Mouse (Mus musculus) limb, embryonic 14.5 days (tissue): ENCODE results near the gene Gpr137. TPM values are rescaled to one million over a fixed set of nuclear protein-coding genes. Genes with fewer than 3 reads are reported as not detected.

Source experiments
- ATAC-seq: fragments of 200-750 bp; cut with Nextera tagmentation; 2 replicates; pipeline ENCODE4 v1.8.0; 2017; ENCODE audit warnings: low read depth, moderate number of reproducible peaks, moderate TSS enrichment; ENCODE audit not compliant: low FRiP score
- DNase-seq: peaks from one replicate; pipeline ENCODE4 v3.0.0-alpha.2; 2015; ENCODE audit warnings: low spot score
- H3K27ac ChIP-seq: fragments of 300-500 bp; sonication (generic); replicated peaks from 2 replicates; pipeline ENCODE4 v1.5.1; 2014; ENCODE audit warnings: low read depth, mild to moderate bottlenecking, low read length, moderate library complexity, mixed read lengths
- H3K27me3 ChIP-seq: fragments of 300-500 bp; sonication (generic); 2 replicates; pipeline ENCODE4 v1.6.1; 2014; ENCODE audit warnings: low read length, mixed read lengths; ENCODE audit not compliant: control insufficient read depth, insufficient read depth
- H3K36me3 ChIP-seq: fragments of 300-500 bp; sonication (generic); 2 replicates; pipeline ENCODE4 v1.6.1; 2014; ENCODE audit warnings: mild to moderate bottlenecking, low read length, moderate library complexity, mixed read lengths; ENCODE audit not compliant: control insufficient read depth, insufficient read depth
- H3K4me1 ChIP-seq: fragments of 300-500 bp; sonication (generic); 2 replicates; pipeline ENCODE4 v1.6.1; 2014; ENCODE audit warnings: antibody characterized with exemption, low read length, mixed read lengths; ENCODE audit not compliant: control insufficient read depth, insufficient read depth
- H3K4me2 ChIP-seq: fragments of 300-500 bp; sonication (generic); replicated peaks from 2 replicates; pipeline ENCODE4 v1.6.1; 2014; ENCODE audit warnings: low read depth, mild to moderate bottlenecking, low read length, moderate library complexity; ENCODE audit not compliant: severe bottlenecking
- H3K4me3 ChIP-seq: fragments of 300-500 bp; sonication (generic); replicated peaks from 2 replicates; pipeline ENCODE4 v1.5.1; 2014; ENCODE audit warnings: low read length
- H3K9ac ChIP-seq: fragments of 300-500 bp; sonication (generic); 2 replicates; pipeline ENCODE4 v1.6.1; 2014; ENCODE audit warnings: mild to moderate bottlenecking, low read depth, low read length, moderate library complexity; ENCODE audit not compliant: severe bottlenecking
- H3K9me3 ChIP-seq: fragments of 300-500 bp; sonication (generic); 2 replicates; pipeline ENCODE4 v1.6.1; 2016; ENCODE audit warnings: low read length; ENCODE audit not compliant: control insufficient read depth
- POLR2A ChIP-seq: fragments of 200-500 bp; IDR thresholded peaks from 2 replicates; pipeline ENCODE4 v1.8.0; 2012; ENCODE audit warnings: inconsistent platforms, mild to moderate bottlenecking, moderate library complexity, borderline replicate concordance; ENCODE audit not compliant: insufficient read depth, insufficient read length; ENCODE audit errors: extremely low read depth
- WGBS: fragments of 180-500 bp; shearing (Covaris S2); extraction: QIAGEN DNeasy Blood & Tissue Kit; methylation state at CpG from one replicate; pipeline ENCODE4 v1.1.7; 2014; 5-methylcytosine and 5-hydroxymethylcytosine counted together
- microRNA-seq: library from miRNA; unstranded; fragments of <30 nt; microRNA quantifications from one replicate; pipeline ENCODE4, GENCODE M21; 2016
- polyA plus RNA-seq, 2 experiments: library from polyadenylated mRNA; depleted of rRNA in 1 of 2; stranded (reverse) in 1 of 2; unstranded in 1 of 2; fragments of >200 nt; fragmentation: Nextera tagmentation in 1 of 2; extraction: Ambion mirVana in 1 of 2; gene quantifications; 2 replicates each; pipeline versions ENCODE4 v1.2.1 to v1.2.3; 2012 to 2014

Gene Gpr137
- polyA plus RNA-seq, 2 experiments = 28.5 to 56.8 TPM

DNA sequence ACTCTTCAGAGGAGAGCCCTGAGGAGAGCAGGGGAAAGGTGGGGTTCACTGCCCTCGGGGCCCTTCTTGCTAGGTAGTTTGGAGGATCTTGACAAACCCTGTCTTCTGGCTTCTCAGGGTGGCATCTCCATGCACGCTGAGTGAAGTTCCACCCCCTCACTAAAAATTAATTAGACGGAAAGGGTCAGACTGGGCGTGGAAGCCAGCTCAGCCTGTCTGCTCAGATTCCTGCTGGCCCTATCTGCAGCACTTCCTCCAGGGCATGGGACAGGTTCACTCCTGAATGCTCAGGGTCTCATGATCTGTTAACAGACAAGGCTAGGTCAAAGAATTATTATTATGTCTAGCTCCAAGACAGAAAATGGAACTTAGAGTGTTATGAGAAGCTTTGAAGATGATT is 49.8 kb downstream of the Gpr137 start:
- WGBS = 56% methylated on average over 4 of the region's 4 CpGs
- H3K27me3 ChIP-seq = no peaks in the 10 kb centered on the region
- H3K4me3 ChIP-seq = no peak overlapping the region

More for the DNA sequence above, 49.8 kb downstream of the Gpr137 start:
- no peak overlapping the region for H3K4me2 ChIP-seq
- no peak for ATAC-seq
- no peak for TF ChIP-seq POLR2A
- H3K4me1 ChIP-seq = no peaks in the 10 kb centered on the region
- H3K9ac ChIP-seq = no peak overlapping the region
- no peaks in the 10 kb centered on the region for H3K36me3 ChIP-seq
- no peak overlapping the region for H3K27ac ChIP-seq
- no peak for DNase-seq
- no peaks in the 10 kb centered on the region for H3K9me3 ChIP-seq

Small RNA genes lying within 50 kb of the gene (microRNA-seq; reads per million reads assigned to microRNA genes)
- 1.1 reads per million for gene Mir6990

Other genes starting within 250 kb of the Gpr137 start
- gene Rps6ka4, start 101.8 kb downstream of the Gpr137 start, polyA plus RNA-seq (2012; rRNA removed) = 19.4 and 22.9 TPM in 2 replicates
- gene Rps6ka4, start 101.8 kb downstream of the Gpr137 start, polyA plus RNA-seq (2014; fragmentation: Nextera tagmentation; extraction: Ambion mirVana) = 25.2 and 27.4 TPM in 2 replicates
- 1.8 and 2.2 TPM in 2 replicates for gene Ccdc88b, start 84.3 kb downstream of the Gpr137 start, polyA plus RNA-seq (2012; rRNA removed)
- gene Ccdc88b, start 84.3 kb downstream of the Gpr137 start, polyA plus RNA-seq (2014; fragmentation: Nextera tagmentation; extraction: Ambion mirVana) = 0.69 and 0.75 TPM in 2 replicates
- 163 and 164 TPM in 2 replicates for gene Trmt112, start 32.8 kb downstream of the Gpr137 start, polyA plus RNA-seq (2012; rRNA removed)
- gene Trmt112, start 32.8 kb downstream of the Gpr137 start, polyA plus RNA-seq (2014; fragmentation: Nextera tagmentation; extraction: Ambion mirVana) = 163 and 167 TPM in 2 replicates
- 145 and 173 TPM in 2 replicates for gene Prdx5, start 32.4 kb downstream of the Gpr137 start, polyA plus RNA-seq (2012; rRNA removed)
- 245 and 269 TPM in 2 replicates for gene Prdx5, start 32.4 kb downstream of the Gpr137 start, polyA plus RNA-seq (2014; fragmentation: Nextera tagmentation; extraction: Ambion mirVana)
- 20.3 and 25.5 TPM in 2 replicates for gene Esrra, start 20.7 kb downstream of the Gpr137 start, polyA plus RNA-seq (2012; rRNA removed)
- 3.4 and 5.1 TPM in 2 replicates for gene Esrra, start 20.7 kb downstream of the Gpr137 start, polyA plus RNA-seq (2014; fragmentation: Nextera tagmentation; extraction: Ambion mirVana)
- 2.8 and 5.6 TPM in 2 replicates for gene Catsperz, start 17.1 kb downstream of the Gpr137 start, polyA plus RNA-seq (2012; rRNA removed)
- gene Catsperz, start 17.1 kb downstream of the Gpr137 start, polyA plus RNA-seq (2014; fragmentation: Nextera tagmentation; extraction: Ambion mirVana) = 3.6 and 5.4 TPM in 2 replicates
- 0.91 and 1.1 TPM in 2 replicates for gene Kcnk4, start 8.0 kb downstream of the Gpr137 start, polyA plus RNA-seq (2012; rRNA removed)
- 1.1 TPM in 2 replicates for gene Kcnk4, start 8.0 kb downstream of the Gpr137 start, polyA plus RNA-seq (2014; fragmentation: Nextera tagmentation; extraction: Ambion mirVana)
- gene Bad, start 619 bp downstream of the Gpr137 start, polyA plus RNA-seq (2012; rRNA removed) = 75.1 and 76.5 TPM in 2 replicates
- gene Bad, start 619 bp downstream of the Gpr137 start, polyA plus RNA-seq (2014; fragmentation: Nextera tagmentation; extraction: Ambion mirVana) = 77.5 and 80.8 TPM in 2 replicates
- 277 and 304 TPM in 2 replicates for gene Ppp1r14b, start 32.5 kb upstream of the Gpr137 start, polyA plus RNA-seq (2012; rRNA removed)
- gene Ppp1r14b, start 32.5 kb upstream of the Gpr137 start, polyA plus RNA-seq (2014; fragmentation: Nextera tagmentation; extraction: Ambion mirVana) = 249 and 282 TPM in 2 replicates
- 80.6 and 102 TPM in 2 replicates for gene Plcb3, start 34.0 kb upstream of the Gpr137 start, polyA plus RNA-seq (2012; rRNA removed)
- gene Plcb3, start 34.0 kb upstream of the Gpr137 start, polyA plus RNA-seq (2014; fragmentation: Nextera tagmentation; extraction: Ambion mirVana) = 36.6 and 42.4 TPM in 2 replicates
- 39.9 and 73.3 TPM in 2 replicates for gene Fkbp2, start 38.0 kb upstream of the Gpr137 start, polyA plus RNA-seq (2012; rRNA removed)
- 71.5 and 80.5 TPM in 2 replicates for gene Fkbp2, start 38.0 kb upstream of the Gpr137 start, polyA plus RNA-seq (2014; fragmentation: Nextera tagmentation; extraction: Ambion mirVana)
- gene Vegfb, start 45.2 kb upstream of the Gpr137 start, polyA plus RNA-seq (2012; rRNA removed) = 46.7 and 55.7 TPM in 2 replicates
- gene Vegfb, start 45.2 kb upstream of the Gpr137 start, polyA plus RNA-seq (2014; fragmentation: Nextera tagmentation; extraction: Ambion mirVana) = 44.9 and 54.5 TPM in 2 replicates
- gene Dnajc4, start 50.1 kb upstream of the Gpr137 start, polyA plus RNA-seq (2012; rRNA removed) = 32.4 and 38.0 TPM in 2 replicates
- 24.4 and 26.8 TPM in 2 replicates for gene Dnajc4, start 50.1 kb upstream of the Gpr137 start, polyA plus RNA-seq (2014; fragmentation: Nextera tagmentation; extraction: Ambion mirVana)
- gene Nudt22, start 53.6 kb upstream of the Gpr137 start, polyA plus RNA-seq (2012; rRNA removed) = 22.1 and 27.7 TPM in 2 replicates
- gene Nudt22, start 53.6 kb upstream of the Gpr137 start, polyA plus RNA-seq (2014; fragmentation: Nextera tagmentation; extraction: Ambion mirVana) = 21.5 and 21.9 TPM in 2 replicates
- gene Trpt1, start 53.7 kb upstream of the Gpr137 start, polyA plus RNA-seq (2012; rRNA removed) = 15.1 and 19.9 TPM in 2 replicates
- 10.7 and 12.0 TPM in 2 replicates for gene Trpt1, start 53.7 kb upstream of the Gpr137 start, polyA plus RNA-seq (2014; fragmentation: Nextera tagmentation; extraction: Ambion mirVana)
- 10.1 and 13.1 TPM in 2 replicates for gene Fermt3, start 77.0 kb upstream of the Gpr137 start, polyA plus RNA-seq (2012; rRNA removed)
- 10.2 and 10.8 TPM in 2 replicates for gene Fermt3, start 77.0 kb upstream of the Gpr137 start, polyA plus RNA-seq (2014; fragmentation: Nextera tagmentation; extraction: Ambion mirVana)
- 124 and 170 TPM in 2 replicates for gene Stip1, start 97.5 kb upstream of the Gpr137 start, polyA plus RNA-seq (2012; rRNA removed)
- 200 and 205 TPM in 2 replicates for gene Stip1, start 97.5 kb upstream of the Gpr137 start, polyA plus RNA-seq (2014; fragmentation: Nextera tagmentation; extraction: Ambion mirVana)
- 24.6 and 27.4 TPM in 2 replicates for gene Macrod1, start 114.3 kb upstream of the Gpr137 start, polyA plus RNA-seq (2012; rRNA removed)
- 16.6 and 19.7 TPM in 2 replicates for gene Macrod1, start 114.3 kb upstream of the Gpr137 start, polyA plus RNA-seq (2014; fragmentation: Nextera tagmentation; extraction: Ambion mirVana)
- gene Flrt1, start 163.2 kb upstream of the Gpr137 start, polyA plus RNA-seq (2012; rRNA removed) = 2.2 and 3.2 TPM in 2 replicates
- 8.5 and 9.6 TPM in 2 replicates for gene Flrt1, start 163.2 kb upstream of the Gpr137 start, polyA plus RNA-seq (2014; fragmentation: Nextera tagmentation; extraction: Ambion mirVana)